Mouse (Mus musculus): ENCODE data around the gene Shq1. TPM values are rescaled to one million over a fixed set of nuclear protein-coding genes. Genes with fewer than 3 reads are reported as not detected.
A peak's percentile ranks its signal among the peaks of the same experiment; 100 is the strongest.

Gene Shq1
- polyA plus RNA-seq, 1 experiment: 3.1 TPM

DNA sequence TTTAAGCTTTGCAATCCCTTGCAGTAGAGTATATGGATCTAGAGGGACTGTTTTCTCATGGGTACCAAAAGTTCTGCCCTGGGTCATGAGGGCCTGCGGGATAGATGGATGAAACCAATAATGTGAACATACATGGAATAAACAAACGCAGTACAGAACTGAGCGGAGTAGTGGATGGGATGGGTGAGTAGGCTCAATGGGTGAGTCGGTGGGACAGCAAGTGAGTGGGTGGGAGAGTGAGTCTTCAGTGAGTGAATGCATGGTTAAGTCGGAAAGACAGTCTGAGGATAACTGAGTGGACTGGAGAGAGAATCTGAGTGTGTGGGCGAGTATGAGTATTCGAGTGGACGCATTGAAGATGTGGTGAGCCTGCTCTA lies 33.2 kb upstream of the Shq1 start:
- no peak for DNase-seq (ENCODE audit: low read depth in 1 of 2, low spot score in 2 of 2)
- TF ChIP-seq POLR2A (IDR thresholded peaks at IDR 0.05; ENCODE audit: low read depth, low read length) (no peak), CTCF (IDR thresholded peaks at IDR 0.05; ENCODE audit: extremely low read depth, insufficient read depth, insufficient read length, insufficient replicate concordance) (no peak)
- WGBS: 43% methylated on average over 8 of the region's 8 CpGs
- H3K27me3 ChIP-seq (ENCODE audit: control insufficient read depth, insufficient read depth, low read length): 0 out of 2 replicates have a peak, but pooled peaks cover 1% of the 10 kb centered on the region
- no peaks in the 10 kb centered on the region for H3K36me3 ChIP-seq (ENCODE audit: control insufficient read depth, insufficient read depth, low read length)
- H3K4me3 ChIP-seq (ENCODE audit: extremely low read depth, insufficient read depth, insufficient read length): no peak overlapping the region
- H3K27ac ChIP-seq (ENCODE audit: insufficient read depth, low read length): no peak overlapping the region
- H3K4me1 ChIP-seq (ENCODE audit: control insufficient read depth, insufficient read depth, insufficient read length): no peaks in the 10 kb centered on the region

DNA sequence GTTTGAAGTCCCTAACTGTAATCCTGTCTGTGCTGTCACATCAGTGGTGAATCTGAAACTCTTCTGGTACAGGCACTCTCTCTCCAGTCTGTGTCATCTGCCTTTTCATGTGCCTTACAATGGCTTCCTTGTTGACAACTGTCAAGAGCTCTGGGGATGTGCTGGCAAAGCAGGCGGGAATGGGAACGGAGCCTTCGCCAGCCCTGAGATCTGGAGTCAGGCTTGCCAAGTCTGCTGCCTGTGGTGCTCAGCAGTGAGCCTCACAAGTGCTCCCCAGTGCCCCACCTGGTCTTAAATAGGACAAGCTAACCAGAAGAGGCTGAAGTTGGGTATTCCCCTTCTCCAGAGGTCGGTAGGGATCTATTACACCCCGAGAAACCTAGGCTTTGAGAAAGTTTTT lies 29.8 kb upstream of the Shq1 start:
- Histone ChIP-seq H3K36me3 (ENCODE audit: control insufficient read depth, insufficient read depth, low read length) (no peaks in the 10 kb centered on the region), H3K27ac (ENCODE audit: insufficient read depth, low read length) (no peak overlapping the region), H3K4me1 (ENCODE audit: control insufficient read depth, insufficient read depth, insufficient read length) (no peaks in the 10 kb centered on the region), H3K4me3 (ENCODE audit: extremely low read depth, insufficient read depth, insufficient read length) (no peak overlapping the region), H3K27me3 (ENCODE audit: control insufficient read depth, insufficient read depth, low read length) (0 out of 2 replicates have a peak, but pooled peaks cover 1% of the 10 kb centered on the region)
- TF ChIP-seq CTCF (IDR thresholded peaks at IDR 0.05; ENCODE audit: extremely low read depth, insufficient read depth, insufficient read length, insufficient replicate concordance) (no peak), POLR2A (IDR thresholded peaks at IDR 0.05; ENCODE audit: low read depth, low read length) (no peak)
- WGBS: 85% methylated on average over 5 of the region's 5 CpGs
- no peak for DNase-seq (ENCODE audit: low read depth in 1 of 2, low spot score in 2 of 2)

DNA sequence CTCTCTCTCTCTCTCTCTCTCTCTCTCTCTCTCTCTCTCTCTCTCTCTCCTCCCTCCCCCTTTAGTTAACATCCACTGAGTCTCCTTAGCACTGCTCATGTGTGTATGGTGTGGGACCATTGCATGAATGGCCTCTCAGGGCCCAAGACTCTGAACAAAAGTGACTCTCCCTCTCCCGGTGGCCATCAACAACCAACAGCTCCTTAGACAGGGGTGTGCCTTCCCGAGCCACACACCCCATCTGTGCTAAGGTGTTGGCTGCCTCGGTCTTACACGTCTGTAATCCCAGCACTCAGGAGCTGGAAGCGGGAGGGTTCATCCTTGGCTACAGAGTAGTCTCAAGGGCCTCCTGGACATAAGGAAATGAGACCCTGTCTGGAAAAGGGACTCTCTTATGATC lies 29.0 kb upstream of the Shq1 start:
- DNase-seq (ENCODE audit: low read depth in 1 of 2, low spot score in 2 of 2): no peak
- H3K27ac ChIP-seq (ENCODE audit: insufficient read depth, low read length): no peak overlapping the region
- no peaks in the 10 kb centered on the region for H3K36me3 ChIP-seq (ENCODE audit: control insufficient read depth, insufficient read depth, low read length)
- no peaks in the 10 kb centered on the region for H3K4me1 ChIP-seq (ENCODE audit: control insufficient read depth, insufficient read depth, insufficient read length)
- 0 out of 2 replicates have a peak, but pooled peaks cover 1% of the 10 kb centered on the region for H3K27me3 ChIP-seq (ENCODE audit: control insufficient read depth, insufficient read depth, low read length)
- WGBS: 95% methylated on average over 5 of the region's 5 CpGs
- TF ChIP-seq CTCF (IDR thresholded peaks at IDR 0.05; ENCODE audit: extremely low read depth, insufficient read depth, insufficient read length, insufficient replicate concordance): no peak
- TF ChIP-seq POLR2A (IDR thresholded peaks at IDR 0.05; ENCODE audit: low read depth, low read length): no peak
- H3K4me3 ChIP-seq (ENCODE audit: extremely low read depth, insufficient read depth, insufficient read length): no peak overlapping the region

DNA sequence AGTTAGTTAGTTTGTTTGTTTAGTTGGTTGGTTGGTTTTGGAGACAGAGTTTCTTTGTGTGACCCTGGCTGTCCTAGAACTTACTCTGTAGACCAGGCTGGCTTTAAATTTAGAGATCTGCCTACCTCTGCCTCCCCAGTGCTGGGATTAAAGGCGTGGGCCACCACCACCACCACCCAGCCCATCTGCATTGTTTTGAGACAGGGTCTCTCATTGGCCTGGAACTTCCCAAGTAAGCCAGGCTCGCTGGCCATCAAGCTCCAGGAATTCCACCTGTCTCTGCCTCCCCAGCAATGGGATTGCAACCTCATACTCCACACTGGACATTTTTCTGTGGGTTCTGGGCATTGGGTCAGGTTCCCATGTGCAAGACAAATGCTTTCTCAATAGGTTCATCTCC lies 15.4 kb upstream of the Shq1 start:
- H3K27me3 ChIP-seq (ENCODE audit: control insufficient read depth, insufficient read depth, low read length): no peaks in the 10 kb centered on the region
- H3K4me1 ChIP-seq (ENCODE audit: control insufficient read depth, insufficient read depth, insufficient read length): no peaks in the 10 kb centered on the region
- no peaks in the 10 kb centered on the region for H3K36me3 ChIP-seq (ENCODE audit: control insufficient read depth, insufficient read depth, low read length)
- no peak overlapping the region for H3K4me3 ChIP-seq (ENCODE audit: extremely low read depth, insufficient read depth, insufficient read length)
- TF ChIP-seq CTCF (IDR thresholded peaks at IDR 0.05; ENCODE audit: extremely low read depth, insufficient read depth, insufficient read length, insufficient replicate concordance) (no peak), POLR2A (IDR thresholded peaks at IDR 0.05; ENCODE audit: low read depth, low read length) (no peak)
- WGBS: 89% methylated on average over 2 of the region's 2 CpGs
- no peak for DNase-seq (ENCODE audit: low read depth in 1 of 2, low spot score in 2 of 2)
- no peak overlapping the region for H3K27ac ChIP-seq (ENCODE audit: insufficient read depth, low read length)

DNA sequence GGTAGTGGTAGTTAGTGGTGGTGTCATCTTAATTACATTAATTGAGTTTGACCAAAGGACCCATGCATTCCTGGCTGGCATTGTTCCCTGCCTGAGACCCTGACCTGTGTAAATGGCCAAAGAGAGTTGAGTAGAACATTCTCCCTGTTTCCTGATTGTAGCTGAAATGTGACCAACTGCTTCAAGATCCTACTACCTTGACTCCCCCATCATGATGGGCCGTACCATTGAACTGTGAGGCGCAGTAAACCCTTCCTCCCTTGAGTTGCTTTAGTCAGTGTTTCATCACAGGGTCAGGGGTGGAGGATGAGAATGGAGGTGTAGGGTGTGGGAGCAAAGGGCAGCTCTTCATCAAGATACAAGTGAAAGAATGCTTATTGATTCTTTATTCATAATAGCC lies 7.7 kb upstream of the Shq1 start:
- TF ChIP-seq CTCF (IDR thresholded peaks at IDR 0.05; ENCODE audit: extremely low read depth, insufficient read depth, insufficient read length, insufficient replicate concordance) (no peak), POLR2A (IDR thresholded peaks at IDR 0.05; ENCODE audit: low read depth, low read length) (no peak)
- 91% methylated on average over 2 of the region's 2 CpGs for WGBS
- Histone ChIP-seq H3K4me3 (ENCODE audit: extremely low read depth, insufficient read depth, insufficient read length) (no peak overlapping the region), H3K27ac (ENCODE audit: insufficient read depth, low read length) (no peak overlapping the region), H3K27me3 (ENCODE audit: control insufficient read depth, insufficient read depth, low read length) (no peaks in the 10 kb centered on the region), H3K4me1 (ENCODE audit: control insufficient read depth, insufficient read depth, insufficient read length) (no peaks in the 10 kb centered on the region), H3K36me3 (ENCODE audit: control insufficient read depth, insufficient read depth, low read length) (no peaks in the 10 kb centered on the region)
- DNase-seq (ENCODE audit: low read depth in 1 of 2, low spot score in 2 of 2): no peak

DNA sequence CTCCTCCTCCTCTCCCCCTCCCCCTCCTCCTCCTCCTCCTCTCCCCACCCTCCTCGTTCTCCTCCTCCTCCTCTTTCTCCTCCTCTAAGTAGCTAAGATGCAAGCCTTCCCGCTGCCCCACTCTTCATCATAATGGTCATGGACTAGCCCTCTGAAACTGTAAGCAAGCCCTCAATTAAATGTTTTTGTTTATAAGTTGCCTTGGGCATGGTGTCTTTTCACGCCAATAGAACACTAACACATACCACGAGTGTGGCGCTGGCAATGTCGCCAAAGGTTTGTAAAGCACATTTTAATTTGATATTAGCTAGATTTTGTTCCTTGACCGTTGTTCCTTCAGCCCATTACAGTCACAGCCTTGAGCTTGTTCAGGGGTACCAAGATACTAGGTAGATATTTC lies 5.5 kb upstream of the Shq1 start:
- Histone ChIP-seq H3K4me1 (ENCODE audit: control insufficient read depth, insufficient read depth, insufficient read length) (no peaks in the 10 kb centered on the region), H3K4me3 (ENCODE audit: extremely low read depth, insufficient read depth, insufficient read length) (no peak overlapping the region), H3K27me3 (ENCODE audit: control insufficient read depth, insufficient read depth, low read length) (no peaks in the 10 kb centered on the region), H3K36me3 (ENCODE audit: control insufficient read depth, insufficient read depth, low read length) (no peaks in the 10 kb centered on the region), H3K27ac (ENCODE audit: insufficient read depth, low read length) (no peak overlapping the region)
- 94% methylated on average over 6 of the region's 7 CpGs for WGBS
- TF ChIP-seq POLR2A (IDR thresholded peaks at IDR 0.05; ENCODE audit: low read depth, low read length): no peak
- TF ChIP-seq CTCF (IDR thresholded peaks at IDR 0.05; ENCODE audit: extremely low read depth, insufficient read depth, insufficient read length, insufficient replicate concordance): no peak
- DNase-seq (ENCODE audit: low read depth in 1 of 2, low spot score in 2 of 2): no peak

DNA sequence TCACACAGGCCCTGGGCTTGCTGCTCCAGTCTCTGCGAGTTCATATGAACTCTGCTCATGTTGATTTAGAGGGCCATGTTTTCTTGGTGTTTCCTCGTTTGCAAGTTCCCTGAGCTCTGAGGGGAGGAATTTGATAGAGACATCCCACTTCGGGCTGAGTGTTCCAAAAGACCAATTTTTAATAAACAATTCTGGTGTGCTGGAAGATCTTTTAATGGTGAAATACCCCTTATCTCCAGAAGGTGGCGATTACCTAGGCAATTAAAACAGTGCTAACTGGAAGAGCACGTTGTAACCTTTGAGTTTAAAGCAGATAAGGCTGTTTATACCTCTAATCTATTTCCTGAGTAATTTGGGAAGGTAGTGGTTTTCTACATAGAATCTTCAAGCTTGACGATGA lies 4.0 kb upstream of the Shq1 start:
- TF ChIP-seq CTCF (IDR thresholded peaks at IDR 0.05; ENCODE audit: extremely low read depth, insufficient read depth, insufficient read length, insufficient replicate concordance) (no peak), POLR2A (IDR thresholded peaks at IDR 0.05; ENCODE audit: low read depth, low read length) (no peak)
- Histone ChIP-seq H3K4me1 (ENCODE audit: control insufficient read depth, insufficient read depth, insufficient read length) (no peaks in the 10 kb centered on the region), H3K27ac (ENCODE audit: insufficient read depth, low read length) (no peak overlapping the region), H3K27me3 (ENCODE audit: control insufficient read depth, insufficient read depth, low read length) (no peaks in the 10 kb centered on the region), H3K4me3 (ENCODE audit: extremely low read depth, insufficient read depth, insufficient read length) (no peak overlapping the region), H3K36me3 (ENCODE audit: control insufficient read depth, insufficient read depth, low read length) (no peaks in the 10 kb centered on the region)
- WGBS: 20% methylated on average over 6 of the region's 6 CpGs
- DNase-seq (ENCODE audit: low read depth in 1 of 2, low spot score in 2 of 2): peak in 1 of 2 experiments; percentile 11

All from spleen, adult 2 months (tissue).